Mouse (Mus musculus): ENCODE data around the gene Lamp2. TPM values are rescaled to one million over a fixed set of nuclear protein-coding genes. Genes with fewer than 3 reads are reported as not detected.
"Not testable (repeated sequence)": the region's sequence is repeated elsewhere in the genome, so short reads cannot be mapped to it uniquely, and the experiment has no call there.

The Lamp2 gene
- total RNA-seq (2014; fragmentation: Nextera tagmentation): 47.0 and 47.2 TPM in 2 replicates
- 73.7 and 82.0 TPM in 2 replicates for total RNA-seq (2017)

DNA sequence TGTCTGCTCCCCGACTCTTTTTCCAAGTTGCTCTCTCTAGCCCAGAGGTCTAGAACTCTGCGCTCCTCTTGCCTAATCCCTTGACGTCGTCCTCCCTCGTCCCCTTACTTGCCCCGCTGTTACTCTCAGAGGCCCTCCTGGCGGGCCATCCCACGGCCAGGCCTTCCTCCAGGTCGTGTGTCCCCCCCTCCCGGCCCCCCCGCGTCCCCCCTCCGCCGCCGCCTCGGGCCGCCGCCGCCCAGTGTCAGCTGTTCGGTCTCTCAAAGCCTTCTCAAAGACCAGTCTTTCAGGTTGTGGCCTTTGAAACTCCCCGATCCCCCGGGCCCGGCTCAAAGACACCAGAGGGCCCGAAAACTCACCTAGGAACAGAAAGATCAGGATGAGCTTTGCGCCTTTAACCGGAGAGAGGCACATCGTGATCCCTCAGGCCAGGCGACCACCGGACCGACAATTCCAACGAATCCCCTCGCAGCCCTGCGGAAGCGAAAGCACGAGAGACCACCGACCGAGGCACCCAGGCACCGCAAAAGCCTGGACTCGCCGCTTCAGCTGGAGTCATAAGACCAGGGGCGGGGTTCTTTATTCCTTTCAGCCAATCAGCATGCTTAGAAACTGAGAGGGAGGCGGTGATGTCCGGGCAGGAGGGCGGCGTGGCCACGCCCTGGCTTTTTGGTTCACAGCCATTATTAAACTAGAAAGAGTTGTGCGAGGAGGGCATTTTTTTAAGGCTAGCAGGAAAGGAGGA is at the start of gene Lamp2:
Gene Lamp2 (minus strand): TSS at position 565 of the 745 bp plus-strand sequence.
- ATAC-seq (replicated peaks; ENCODE audit: low FRiP score, low TSS enrichment, poor library complexity, severe bottlenecking): peak; percentile 99

DNA sequence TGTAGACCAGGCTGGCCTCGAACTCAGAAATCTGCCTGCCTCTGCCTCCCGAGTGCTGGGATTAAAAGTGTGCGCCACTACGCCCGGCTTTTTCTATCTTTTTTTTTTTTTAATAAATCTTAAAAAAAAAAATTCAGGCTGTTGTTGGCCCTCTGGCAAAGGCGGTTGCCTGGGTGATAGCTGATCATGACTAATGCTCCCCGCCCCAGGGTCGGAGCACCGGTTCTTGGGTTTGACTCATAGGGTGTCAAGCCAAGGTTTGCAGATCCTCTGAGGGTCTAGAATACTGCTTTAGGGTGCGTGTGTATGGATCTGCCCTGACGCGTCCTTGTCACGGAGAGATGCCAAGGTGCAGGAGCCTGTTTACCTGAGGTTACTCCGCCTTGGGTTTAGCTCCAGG is 48.6 kb upstream of the Lamp2 start:
- ATAC-seq (replicated peaks; ENCODE audit: low FRiP score, low TSS enrichment, poor library complexity, severe bottlenecking): no peak

DNA sequence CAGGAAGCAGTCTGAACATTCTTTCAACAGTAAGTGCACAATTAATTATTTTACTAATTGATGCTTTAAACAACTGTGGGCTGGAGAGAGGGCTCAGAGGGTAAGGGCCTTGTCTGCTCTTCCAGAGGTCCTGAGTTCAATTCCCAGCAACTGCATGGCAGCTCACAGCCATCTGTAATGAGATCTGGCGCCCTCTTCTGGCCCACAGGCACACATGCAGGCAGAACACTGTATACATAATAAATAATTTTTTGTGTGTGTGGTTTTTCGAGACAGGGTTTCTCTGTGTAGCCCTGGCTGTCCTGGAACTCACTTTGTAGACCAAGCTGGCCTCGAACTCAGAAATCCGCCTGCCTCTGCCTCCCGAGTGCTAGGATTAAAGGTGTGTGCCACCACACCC is 45.9 kb upstream of the Lamp2 start:
- not testable (repeated sequence) for ATAC-seq (replicated peaks; ENCODE audit: low FRiP score, low TSS enrichment, poor library complexity, severe bottlenecking)

DNA sequence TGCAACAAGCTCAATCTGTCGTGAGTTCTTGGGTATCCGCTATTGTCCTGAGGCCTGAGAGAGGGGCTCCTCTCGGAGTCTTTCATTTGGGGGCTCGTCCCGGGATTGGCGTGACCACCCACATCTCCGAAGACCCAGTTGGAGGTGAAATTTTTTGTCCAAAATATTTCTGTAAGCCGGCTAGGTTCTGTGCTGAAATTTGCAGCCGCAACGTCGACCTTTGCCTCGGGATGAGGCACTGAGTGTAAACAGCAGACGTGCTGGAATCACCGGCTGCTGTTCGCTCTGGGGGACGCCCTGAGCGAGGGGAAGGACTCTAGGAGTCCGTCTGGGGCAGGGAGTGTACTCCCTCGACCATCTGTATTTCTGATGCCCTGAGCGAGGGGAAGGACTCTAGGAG is 29.2 kb upstream of the Lamp2 start:
- not testable (repeated sequence) for ATAC-seq (replicated peaks; ENCODE audit: low FRiP score, low TSS enrichment, poor library complexity, severe bottlenecking)

DNA sequence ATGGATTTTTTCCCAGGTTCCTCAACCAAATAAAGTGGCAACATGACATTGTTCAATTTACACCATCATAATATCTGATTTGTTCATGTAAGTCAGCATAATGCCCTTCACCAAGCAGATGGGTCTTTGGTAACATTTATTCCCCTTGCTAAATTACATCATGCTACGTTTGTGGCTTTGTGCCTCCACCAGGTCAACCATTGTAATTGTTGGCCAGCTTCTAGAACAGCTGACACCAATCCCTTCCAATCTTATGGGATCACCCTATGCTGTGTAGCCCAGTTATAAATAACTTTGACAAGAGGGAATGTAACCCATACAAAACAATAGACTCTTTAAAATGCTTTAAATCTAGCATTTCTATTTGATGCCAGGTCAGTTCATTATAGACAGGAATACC is 22.3 kb upstream of the Lamp2 start:
- ATAC-seq (replicated peaks; ENCODE audit: low FRiP score, low TSS enrichment, poor library complexity, severe bottlenecking): no peak

DNA sequence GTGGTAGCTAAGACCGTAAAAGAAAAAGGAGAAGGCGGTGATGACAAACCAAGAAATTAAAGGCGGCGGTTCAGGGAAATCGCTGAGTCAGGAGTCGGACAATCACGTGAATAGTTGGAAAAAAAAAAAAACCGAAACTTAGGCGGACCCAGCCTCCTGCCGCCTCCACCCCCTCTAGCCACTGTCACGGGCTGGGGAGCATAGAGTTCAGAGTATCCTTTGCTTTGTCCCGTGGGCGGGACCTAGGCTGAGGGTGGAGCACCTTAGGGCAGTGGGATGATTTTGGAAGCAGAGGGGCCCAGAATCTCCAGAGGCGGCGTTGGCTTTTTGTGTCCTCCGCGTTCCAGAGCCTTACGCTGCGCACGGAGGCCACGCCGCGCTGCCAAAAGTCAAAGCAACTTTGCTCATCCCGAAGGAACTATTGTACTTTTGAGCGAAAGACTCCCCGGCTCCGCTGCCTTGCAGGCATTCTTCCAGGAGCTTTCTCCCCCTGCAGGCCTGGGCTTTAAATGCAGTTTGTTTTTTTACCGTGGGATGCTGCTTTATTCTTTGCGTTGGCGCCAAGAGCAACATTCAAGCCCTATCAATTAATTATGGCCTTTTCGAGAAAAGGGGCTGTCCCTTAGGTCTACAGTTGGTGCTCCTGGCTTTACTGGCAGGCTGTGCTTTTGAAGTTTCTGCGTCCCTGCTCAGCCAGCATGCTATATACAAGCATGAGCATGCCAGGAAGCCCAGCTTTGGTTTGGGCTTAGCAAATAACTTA is 17.5 kb upstream of the Lamp2 start:
- ATAC-seq (replicated peaks; ENCODE audit: low FRiP score, low TSS enrichment, poor library complexity, severe bottlenecking): peak; percentile 99

DNA sequence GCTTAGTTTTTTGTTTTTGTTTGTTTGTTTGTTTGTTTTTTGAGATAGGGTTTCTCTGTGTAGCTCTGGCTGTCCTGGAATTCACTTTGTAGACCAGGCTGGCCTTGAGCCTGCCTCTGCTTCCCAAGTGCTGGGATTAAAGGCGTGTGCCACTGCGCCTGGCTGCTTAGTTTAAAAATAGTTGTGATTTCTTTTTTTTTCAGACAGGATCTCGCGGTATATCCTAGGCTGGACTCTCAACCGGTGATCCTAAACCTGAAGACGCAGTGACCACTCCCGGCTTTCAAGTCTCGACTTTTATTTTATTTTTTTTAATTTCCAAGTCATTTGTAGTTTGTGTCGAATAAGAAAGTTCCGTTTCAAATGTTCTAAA is 16.9 kb upstream of the Lamp2 start:
- peak; percentile 29; the same call in 1 of the 2 replicates for ATAC-seq (replicated peaks; ENCODE audit: low FRiP score, low TSS enrichment, poor library complexity, severe bottlenecking)

DNA sequence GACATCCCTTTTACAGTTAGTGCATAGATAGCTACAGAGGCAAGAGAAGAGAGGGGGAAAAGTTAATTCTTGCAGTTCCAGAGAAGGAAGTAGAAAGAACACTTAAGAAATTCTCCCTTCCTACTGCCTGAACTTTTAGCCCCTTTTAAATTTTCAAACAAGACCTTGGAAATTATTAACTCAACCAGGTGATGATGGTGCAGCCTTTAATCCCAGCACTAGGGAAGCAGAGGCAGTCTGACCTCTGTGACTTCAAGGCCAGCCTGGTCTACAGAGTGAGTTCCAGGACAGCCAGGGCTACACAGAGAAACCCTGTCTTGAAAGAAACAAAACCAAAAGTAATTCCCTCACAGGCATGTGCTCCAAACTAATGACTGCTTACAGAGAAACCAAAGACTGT is 10.0 kb upstream of the Lamp2 start:
- ATAC-seq (replicated peaks; ENCODE audit: low FRiP score, low TSS enrichment, poor library complexity, severe bottlenecking): no peak

DNA sequence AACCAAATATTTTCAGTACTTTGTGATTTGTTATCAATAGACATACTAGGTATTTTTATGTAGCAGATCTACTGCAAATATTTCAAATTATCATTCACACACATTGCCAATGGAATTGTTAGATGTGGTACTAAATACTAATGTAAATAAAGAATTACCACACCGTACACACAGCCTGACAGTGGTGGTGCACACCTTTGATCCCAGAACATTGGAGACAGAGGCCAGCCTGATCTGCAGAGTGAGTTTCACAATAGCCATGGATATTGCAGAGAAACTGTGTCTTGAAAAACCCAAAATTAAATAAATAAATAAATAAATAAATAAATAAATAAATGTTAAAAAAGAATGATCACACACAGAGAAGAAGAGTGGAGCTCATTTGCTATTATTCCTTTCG is 6.9 kb upstream of the Lamp2 start:
- ATAC-seq (replicated peaks; ENCODE audit: low FRiP score, low TSS enrichment, poor library complexity, severe bottlenecking): no peak

DNA sequence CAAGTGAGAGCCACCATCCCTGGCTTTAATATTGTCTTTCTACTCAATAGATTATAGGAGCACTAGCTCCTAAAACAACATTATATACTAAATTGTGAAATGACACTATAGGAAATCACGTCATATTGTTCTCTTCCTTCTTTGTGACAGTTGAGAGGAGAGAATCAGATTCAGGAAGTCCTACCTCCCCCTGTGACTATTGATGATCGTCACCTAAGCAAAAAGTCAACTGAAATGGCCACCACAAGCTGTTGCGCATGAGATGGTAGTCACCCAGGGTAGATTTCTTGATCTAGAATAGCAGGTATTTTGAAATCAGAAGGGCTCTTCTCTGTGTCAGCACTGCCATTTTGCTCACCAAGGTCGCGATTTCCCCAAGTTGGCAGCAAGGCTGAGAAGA is 5.8 kb upstream of the Lamp2 start:
- no peak for ATAC-seq (replicated peaks; ENCODE audit: low FRiP score, low TSS enrichment, poor library complexity, severe bottlenecking)

DNA sequence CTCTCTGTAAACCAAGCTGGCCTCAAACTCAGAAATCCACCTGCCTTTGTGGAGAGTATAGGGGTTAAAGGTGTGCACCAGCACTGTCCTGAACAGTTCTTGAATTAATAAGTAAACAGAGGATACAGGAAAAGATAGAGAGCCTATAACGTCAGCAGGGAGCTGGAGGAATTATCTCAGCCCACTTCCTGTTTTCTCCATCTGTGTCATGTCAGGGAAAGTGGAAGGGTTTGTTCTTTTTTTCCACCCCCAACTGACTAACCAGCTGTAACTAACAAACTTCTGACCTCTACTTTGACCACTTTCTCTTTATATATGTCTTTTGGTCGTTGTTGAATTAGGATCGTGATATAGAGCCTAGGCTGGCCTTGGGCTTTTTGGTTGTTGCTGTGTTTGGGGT is 4.6 kb upstream of the Lamp2 start:
- no peak for ATAC-seq (replicated peaks; ENCODE audit: low FRiP score, low TSS enrichment, poor library complexity, severe bottlenecking)

DNA sequence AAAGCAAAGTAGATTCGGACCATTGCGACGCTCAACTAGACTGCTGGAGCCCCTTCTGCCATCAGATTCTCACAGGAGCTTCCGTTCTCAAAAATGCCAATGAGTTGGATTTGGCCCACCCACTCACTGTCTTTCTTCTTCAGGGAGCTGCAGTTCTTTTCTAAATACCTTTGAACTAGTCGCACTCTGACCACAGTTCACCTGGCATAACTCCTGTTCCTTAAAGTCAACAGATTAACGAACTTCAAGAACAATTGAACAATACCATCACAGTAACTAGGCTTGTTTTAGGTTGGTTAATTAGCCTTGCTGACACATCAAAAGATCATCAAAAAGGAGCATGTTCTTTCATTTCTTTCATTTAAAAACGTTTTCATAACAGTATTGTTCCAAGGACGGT is 2.8 kb upstream of the Lamp2 start:
- ATAC-seq (replicated peaks; ENCODE audit: low FRiP score, low TSS enrichment, poor library complexity, severe bottlenecking): no peak

DNA sequence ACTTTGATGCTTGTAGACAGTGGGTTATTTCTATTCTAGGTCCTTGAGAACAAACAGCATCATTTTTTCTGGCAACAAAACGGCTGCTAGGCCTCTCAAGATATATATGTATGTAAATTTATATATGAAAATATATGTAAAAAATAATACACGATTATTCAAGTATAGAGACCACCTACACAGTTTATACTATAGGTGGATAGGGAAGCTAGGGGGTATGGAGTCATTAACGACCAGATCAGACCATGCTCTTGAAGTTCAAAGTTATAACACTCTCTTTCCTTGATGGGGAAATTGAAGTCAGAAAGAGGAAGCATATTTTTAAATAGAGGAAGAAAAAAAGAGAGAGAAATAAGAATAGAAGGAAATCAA is 367 bp upstream of the Lamp2 start:
- no peak for ATAC-seq (replicated peaks; ENCODE audit: low FRiP score, low TSS enrichment, poor library complexity, severe bottlenecking)

DNA sequence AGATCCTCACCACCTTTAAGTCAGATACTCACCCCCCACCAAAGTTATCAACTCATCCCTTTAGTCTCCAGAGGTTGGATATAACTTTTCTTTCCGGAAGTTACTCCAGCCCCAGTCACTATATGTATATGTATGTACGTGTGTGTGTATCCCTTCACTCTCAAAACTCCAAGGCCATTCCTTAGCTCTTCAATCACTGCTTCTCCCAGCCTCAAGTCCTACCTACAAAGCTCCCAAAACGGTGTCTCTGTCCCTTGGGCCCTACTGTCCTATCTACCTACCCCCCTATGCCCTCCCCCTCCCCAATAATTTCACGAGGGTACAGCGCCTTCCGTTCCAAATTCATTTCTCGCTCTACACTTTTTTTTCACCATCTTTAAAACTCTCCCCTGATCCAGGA is 780 bp downstream of the Lamp2 start:
- no peak for ATAC-seq (replicated peaks; ENCODE audit: low FRiP score, low TSS enrichment, poor library complexity, severe bottlenecking)

DNA sequence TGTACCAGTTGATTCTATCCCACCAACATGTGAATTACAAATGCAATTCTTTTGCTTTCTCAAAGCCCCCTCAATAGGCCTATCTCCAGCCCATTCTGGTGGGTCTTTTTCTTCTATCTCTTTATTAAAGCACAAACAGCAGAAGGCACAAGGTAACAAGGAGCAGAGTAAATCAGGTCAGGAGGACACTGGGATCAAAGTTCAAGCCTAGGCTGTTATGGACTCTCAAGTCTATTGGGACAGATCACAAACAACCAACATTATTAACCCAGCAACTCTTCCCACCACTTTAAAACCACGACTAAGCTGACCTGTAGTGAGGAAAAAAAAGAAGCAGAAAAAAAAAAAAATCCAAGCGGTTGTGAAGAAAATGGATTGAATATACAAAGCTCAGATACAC is 1.4 kb downstream of the Lamp2 start:
- no peak for ATAC-seq (replicated peaks; ENCODE audit: low FRiP score, low TSS enrichment, poor library complexity, severe bottlenecking)

DNA sequence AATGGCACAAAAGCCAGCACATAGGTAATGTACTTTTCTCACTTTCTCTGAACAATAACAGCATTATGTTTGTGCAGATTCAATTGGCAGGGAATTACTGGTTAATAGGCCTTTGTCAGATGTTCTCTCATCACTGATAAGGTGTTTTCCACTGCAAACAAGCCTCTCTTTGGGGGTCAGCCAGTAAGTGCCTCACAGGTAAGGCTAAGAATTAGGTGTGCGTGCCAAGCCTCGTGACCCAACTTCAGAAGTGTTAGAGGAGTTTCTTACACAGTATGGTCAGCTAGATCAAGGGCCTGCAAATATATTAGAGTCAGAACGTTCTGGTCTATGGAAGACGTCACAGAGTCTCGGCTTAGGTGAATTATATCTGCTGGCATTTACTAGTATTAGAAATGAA is 2.3 kb downstream of the Lamp2 start:
- ATAC-seq (replicated peaks; ENCODE audit: low FRiP score, low TSS enrichment, poor library complexity, severe bottlenecking): no peak

DNA sequence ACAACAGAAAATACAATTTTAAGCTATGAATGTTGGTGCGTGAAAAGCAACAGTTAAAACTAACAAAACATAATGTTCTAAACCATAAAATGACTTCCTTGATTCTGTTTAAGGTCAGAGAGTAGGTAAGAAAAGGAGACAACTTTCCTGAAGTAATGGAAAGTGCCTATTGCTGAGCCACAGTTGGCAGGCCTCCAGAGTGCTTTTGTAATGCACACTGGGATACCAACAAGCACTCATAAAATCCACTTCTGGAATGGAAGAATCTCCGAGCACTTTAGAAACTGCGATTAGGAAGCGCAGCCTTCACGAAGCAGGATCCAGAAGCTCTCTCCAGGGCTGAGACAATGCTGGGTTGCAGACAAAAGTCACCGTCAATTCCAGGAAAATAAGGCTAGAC is 5.8 kb downstream of the Lamp2 start:
- ATAC-seq (replicated peaks; ENCODE audit: low FRiP score, low TSS enrichment, poor library complexity, severe bottlenecking): no peak

DNA sequence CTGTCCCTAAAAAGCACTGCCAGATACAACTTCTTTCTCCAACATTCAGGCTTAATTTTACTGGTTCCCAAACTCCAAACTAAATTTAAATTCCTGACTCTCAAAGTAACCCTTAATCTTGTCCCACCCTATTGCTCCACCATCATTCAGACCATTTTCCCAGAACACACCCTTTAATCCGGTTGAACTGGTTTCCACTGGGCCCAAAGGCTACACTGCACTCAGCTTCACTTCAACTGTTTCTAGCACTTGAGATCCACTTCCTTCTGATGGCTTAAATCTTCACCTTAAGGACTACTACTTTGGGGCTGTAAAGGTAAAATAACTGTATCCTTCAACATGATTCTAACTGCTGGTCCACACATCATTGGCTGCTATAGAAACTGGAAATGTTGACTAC is 10.5 kb downstream of the Lamp2 start:
- ATAC-seq (replicated peaks; ENCODE audit: low FRiP score, low TSS enrichment, poor library complexity, severe bottlenecking): no peak

DNA sequence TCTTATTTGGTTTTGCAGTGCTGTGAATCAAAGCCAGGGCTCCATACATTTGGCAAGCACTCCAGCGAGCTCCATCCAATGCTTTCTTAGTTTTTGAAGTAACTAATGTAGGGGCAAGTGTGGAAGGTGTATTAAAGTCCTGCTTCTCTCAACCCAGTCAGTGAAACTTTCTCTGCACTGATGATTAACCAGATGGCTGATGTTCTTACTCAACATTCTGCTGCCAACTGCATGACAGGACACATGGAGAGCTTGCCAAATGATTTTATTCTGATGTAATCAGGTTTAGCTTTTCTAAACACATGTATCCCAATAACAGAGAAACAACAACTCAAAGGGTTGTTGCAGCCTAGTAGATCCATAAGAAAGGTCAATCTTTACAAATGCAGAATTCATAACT is 13.8 kb downstream of the Lamp2 start:
- ATAC-seq (replicated peaks; ENCODE audit: low FRiP score, low TSS enrichment, poor library complexity, severe bottlenecking): no peak

DNA sequence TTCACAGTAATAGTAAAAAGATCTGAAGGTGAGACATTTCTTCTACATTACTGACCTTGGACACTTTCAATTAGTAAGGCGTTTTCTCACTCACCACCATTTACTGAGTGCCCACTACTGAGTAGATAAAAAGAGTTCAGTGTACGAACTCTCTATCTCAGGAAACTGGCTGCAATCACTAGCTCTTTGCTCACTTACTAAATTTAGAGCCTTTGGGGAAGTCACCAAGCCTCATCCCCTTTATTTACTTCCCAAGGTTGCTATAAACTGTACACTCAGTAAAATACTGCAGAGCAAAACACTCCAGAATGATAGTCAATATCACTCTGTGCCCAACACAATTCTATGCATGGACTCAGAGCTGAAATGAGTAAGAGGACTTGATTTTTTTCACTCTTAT is 16.6 kb downstream of the Lamp2 start:
- ATAC-seq (replicated peaks; ENCODE audit: low FRiP score, low TSS enrichment, poor library complexity, severe bottlenecking): no peak

DNA sequence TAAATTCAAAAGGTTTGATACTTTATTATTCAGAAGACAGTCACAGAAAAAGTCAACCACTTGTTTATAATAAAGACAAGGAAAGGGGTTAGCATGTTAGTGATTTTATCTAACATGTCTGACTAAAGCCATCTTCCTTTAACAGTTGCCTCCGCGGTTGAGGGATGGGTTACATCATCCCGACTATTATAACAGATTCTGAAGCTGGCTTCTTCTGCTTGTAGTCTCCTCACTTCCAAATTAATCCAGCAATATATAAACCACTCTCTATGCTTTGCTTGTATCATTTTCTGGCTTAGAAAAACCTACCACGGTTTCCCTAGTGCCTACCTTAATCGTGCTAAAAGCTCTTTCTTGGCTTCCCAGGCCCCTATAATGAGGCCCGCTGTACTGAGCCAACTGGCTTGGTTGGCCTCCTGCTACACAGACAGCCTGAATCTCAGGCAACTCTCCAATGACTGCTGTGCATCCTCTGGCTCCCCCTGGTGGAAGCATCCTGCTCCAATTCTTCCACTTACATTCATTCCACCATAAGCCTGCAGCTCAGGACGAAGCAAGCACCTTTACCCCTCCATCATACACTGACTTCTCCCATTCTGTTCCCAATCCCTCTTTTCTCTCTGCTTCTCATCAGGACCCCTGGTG is 18.0 kb downstream of the Lamp2 start:
- ATAC-seq (replicated peaks; ENCODE audit: low FRiP score, low TSS enrichment, poor library complexity, severe bottlenecking): peak; percentile 89
